Mouse (Mus musculus) frontal cortex, adult (tissue): ENCODE measurements around the gene Zyg11b.

Source experiments
- ATAC-seq: cut with Nextera tagmentation; 2 replicates; pipeline ENCODE4 v1.9.2; 2017; ENCODE audit warnings: mild to moderate bottlenecking, moderate library complexity, mixed read lengths; ENCODE audit not compliant: low TSS enrichment

The Zyg11b gene

GRCm38 (mm10) chr4:108192821-108193323 lies 108.0 kb downstream of the Zyg11b start:
- ATAC-seq: no peak

DNA sequence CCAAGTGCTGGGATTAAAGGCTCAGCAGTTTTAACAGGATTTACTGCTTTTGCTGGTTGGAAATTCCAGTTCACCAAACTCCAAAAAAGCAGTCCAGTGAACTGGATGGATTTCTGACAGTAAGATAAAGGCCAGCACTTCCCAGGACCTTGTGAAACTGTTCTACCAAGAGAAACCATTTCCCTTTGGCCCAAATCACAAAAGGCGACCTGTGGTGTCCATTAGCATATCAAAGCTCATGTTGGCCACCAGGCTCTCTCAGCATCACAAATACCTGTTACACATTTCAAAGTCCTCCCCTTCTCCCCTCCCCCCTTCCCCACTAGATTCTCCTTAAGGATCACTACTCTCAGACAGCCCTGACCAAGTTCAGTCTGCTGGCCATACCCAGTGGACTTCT lies 118.6 kb downstream of the Zyg11b start:
- ATAC-seq: no peak
